Mouse (Mus musculus) liver, adult 2 months (tissue): ENCODE data around the gene Nubpl.

ENCODE experiments used
- CTCF ChIP-seq: fragments of 200-500 bp; IDR thresholded peaks from 2 replicates; pipeline ENCODE4 v1.5.1; 2011; ENCODE audit warnings: low read depth, low read length, control low read depth
- POLR2A ChIP-seq: fragments of 200-500 bp; IDR thresholded peaks from 2 replicates; pipeline ENCODE4 v1.6.1; 2011; ENCODE audit warnings: low read length, control low read depth; ENCODE audit not compliant: insufficient read depth; ENCODE audit errors: extremely low read depth

DNA sequence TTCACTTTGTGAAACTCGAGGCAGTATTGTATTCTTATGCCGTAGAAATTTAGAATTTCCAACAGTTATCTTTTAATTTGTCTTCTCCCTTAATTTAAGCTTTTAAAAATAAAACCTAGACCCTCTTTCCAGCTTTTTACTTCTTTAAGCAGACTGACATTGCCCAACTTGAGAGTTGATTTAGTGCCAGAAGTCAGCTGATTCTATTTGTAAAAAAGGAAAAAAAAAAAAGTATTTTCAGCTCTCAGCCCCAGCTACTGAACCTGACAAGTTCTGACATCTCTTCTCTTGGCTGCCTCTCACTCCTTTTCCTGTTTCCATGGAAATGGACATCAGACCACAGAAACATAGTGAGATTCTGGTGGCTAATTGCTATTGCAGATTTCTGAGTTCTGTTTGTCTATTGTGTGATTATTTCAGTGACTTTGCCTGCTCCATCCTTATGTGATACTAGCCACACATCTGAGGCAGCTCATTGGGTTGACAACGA is 111.6 kb downstream of the Nubpl start:
- no peak for TF ChIP-seq CTCF
- TF ChIP-seq POLR2A: no peak
